Mouse (Mus musculus): ENCODE measurements at regions not wholly inside any gene's neighbourhood (a gene's known extent, or its start where the extent isn't known, plus 50 kb on each side); places are given as distances from the start of the nearest gene placed in this dataset.

GRCm38 (mm10) chr12:68979232-68979631 is 179.8 kb downstream of the Rps29 start:
- no peak for TF ChIP-seq GATA1 (IDR thresholded peaks at IDR 0.05; ENCODE audit: low read length)

DNA sequence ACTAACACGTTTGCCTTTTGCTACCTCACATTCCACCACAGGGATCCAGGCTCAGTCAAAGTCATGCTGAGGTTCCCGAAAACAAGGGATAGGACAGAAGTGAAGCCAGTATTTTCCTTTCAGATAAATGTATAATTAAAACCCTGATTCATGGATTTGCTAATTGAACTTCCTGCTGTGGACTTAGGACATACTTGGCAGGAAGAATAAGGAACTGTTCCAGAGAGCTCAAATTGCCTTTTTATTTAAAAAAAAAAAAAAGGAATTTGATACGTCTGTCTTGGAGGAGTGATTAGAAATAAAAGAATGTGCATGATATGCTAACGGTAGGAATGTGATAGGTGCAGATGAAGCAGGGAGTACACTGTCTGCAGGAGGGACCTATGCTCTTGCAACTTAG is 181.7 kb downstream of the Rps29 start:
- TF ChIP-seq GATA1 (IDR thresholded peaks at IDR 0.05; ENCODE audit: low read length), result no peak

GRCm38 (mm10) chr12:68947240-68947639 is 211.7 kb downstream of the Rps29 start:
- TF ChIP-seq GATA1 (IDR thresholded peaks at IDR 0.05; ENCODE audit: low read length), result no peak

GRCm38 (mm10) chr12:68910590-68910989 is 248.4 kb downstream of the Rps29 start:
- no peak for TF ChIP-seq GATA1 (IDR thresholded peaks at IDR 0.05; ENCODE audit: low read length)

- no peak for TF ChIP-seq GATA1 (IDR thresholded peaks at IDR 0.05; ENCODE audit: low read length)
Observed at GRCm38 (mm10) chr12:68904770-68905169, 254.2 kb downstream of the Rps29 start.

DNA sequence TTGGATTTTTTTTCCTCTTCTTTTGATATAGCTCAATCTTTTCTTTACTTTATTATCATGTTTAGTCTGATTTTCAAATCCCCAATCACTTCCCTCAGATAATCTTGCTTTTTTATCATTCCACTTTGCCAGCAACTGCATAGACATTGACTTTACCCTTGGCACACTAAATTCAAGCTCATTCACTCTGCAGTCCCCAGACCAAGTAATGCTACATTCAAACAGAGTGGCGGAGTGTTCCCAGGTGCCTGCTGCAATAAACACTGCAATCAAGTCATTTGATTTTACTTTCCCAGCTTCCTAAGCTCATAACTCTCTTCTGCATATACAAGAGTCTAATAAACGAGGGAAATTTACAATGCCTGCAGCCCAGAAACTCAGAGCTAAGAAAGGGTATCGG is 269.8 kb downstream of the Rps29 start:
- TF ChIP-seq GATA1 (IDR thresholded peaks at IDR 0.05; ENCODE audit: low read length), result no peak

- TF ChIP-seq GATA1 (IDR thresholded peaks at IDR 0.05; ENCODE audit: low read length), result no peak
Observed at GRCm38 (mm10) chr12:68882503-68882902, 276.5 kb downstream of the Rps29 start.

GRCm38 (mm10) chr12:68879425-68879824 is 279.6 kb downstream of the Rps29 start:
- TF ChIP-seq GATA1 (IDR thresholded peaks at IDR 0.05; ENCODE audit: low read length), result no peak

DNA sequence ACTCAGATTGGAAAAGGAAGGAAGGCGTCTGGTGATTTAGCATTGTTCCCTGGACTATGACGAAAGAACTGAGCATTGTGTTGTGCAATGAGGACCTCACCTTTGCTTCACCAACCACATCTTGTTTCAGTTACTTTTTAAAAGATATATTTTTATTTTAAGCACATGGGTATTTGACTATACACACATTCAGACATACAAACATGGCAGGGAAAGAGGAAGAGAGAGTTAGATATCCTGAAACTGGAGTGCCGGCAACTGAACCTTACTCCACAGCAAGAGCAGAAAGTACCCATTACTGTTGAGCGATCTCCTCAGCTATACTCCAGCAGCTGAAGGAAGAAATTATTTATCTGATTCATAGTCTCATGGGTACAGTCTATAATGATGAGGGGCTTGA is 287.7 kb downstream of the Rps29 start:
- TF ChIP-seq GATA1 (IDR thresholded peaks at IDR 0.05; ENCODE audit: low read length), result no peak

DNA sequence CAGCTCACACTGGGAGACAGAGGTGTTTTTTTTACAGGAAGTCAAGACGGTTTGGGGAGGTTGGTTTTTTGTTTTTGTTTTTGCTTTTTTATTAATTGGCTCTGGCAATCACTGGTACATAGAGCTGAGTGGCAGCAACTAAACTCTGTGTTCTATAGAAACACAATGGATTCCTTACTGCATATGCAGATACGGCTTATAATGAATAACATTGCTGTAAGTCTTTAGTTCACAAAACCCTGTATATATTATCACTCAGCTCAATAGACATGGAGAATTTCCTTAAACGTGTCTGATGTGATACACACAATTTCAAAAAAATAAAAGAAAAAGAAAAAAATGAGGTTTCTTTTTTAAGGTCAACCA is 296.0 kb downstream of the Rps29 start:
- no peak for TF ChIP-seq GATA1 (IDR thresholded peaks at IDR 0.05; ENCODE audit: low read length)

- TF ChIP-seq GATA1 (IDR thresholded peaks at IDR 0.05; ENCODE audit: low read length), result no peak
Observed at GRCm38 (mm10) chr12:68862313-68862990, 296.5 kb downstream of the Rps29 start.

GRCm38 (mm10) chr12:68860332-68860731 is 298.7 kb downstream of the Rps29 start:
- TF ChIP-seq GATA1 (IDR thresholded peaks at IDR 0.05; ENCODE audit: low read length), result no peak

- no peak for TF ChIP-seq GATA1 (IDR thresholded peaks at IDR 0.05; ENCODE audit: low read length)
Observed at GRCm38 (mm10) chr12:68849616-68850140, 309.3 kb downstream of the Rps29 start.

- no peak for TF ChIP-seq GATA1 (IDR thresholded peaks at IDR 0.05; ENCODE audit: low read length)
Observed at GRCm38 (mm10) chr12:68840815-68841214, 318.2 kb downstream of the Rps29 start.

GRCm38 (mm10) chr12:68840156-68840555 is 318.8 kb downstream of the Rps29 start:
- TF ChIP-seq GATA1 (IDR thresholded peaks at IDR 0.05; ENCODE audit: low read length), result no peak

DNA sequence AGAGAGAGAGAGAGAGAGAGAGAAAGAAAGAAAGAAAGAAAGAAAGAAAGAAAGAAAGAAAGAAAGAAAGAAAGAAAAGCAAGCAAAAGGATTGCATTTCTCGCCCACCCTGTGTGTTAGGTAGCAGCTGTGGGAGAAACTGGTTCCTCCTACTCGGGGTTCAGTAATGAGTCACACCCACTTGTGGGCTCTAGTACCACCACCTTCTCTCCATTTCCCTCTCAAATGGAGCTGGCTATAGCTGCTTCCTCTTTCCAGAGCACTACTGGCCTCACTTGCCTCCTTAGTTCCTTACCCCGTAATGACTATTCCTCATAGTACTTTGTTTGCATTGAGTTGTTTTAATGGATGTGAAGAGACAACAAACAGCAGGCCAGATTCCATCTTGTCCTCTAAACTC is 323.0 kb downstream of the Rps29 start:
- TF ChIP-seq GATA1 (IDR thresholded peaks at IDR 0.05; ENCODE audit: low read length), result no peak

GRCm38 (mm10) chr12:68833914-68834313 is 325.1 kb downstream of the Rps29 start:
- no peak for TF ChIP-seq GATA1 (IDR thresholded peaks at IDR 0.05; ENCODE audit: low read length)

- no peak for TF ChIP-seq GATA1 (IDR thresholded peaks at IDR 0.05; ENCODE audit: low read length)
Observed at GRCm38 (mm10) chr12:68829404-68829803, 329.6 kb downstream of the Rps29 start.

All from G1E-ER4 (cell line).